Mouse (Mus musculus) embryonic facial prominence, embryonic 13.5 days (tissue): ENCODE results near the gene Thbs2. TPM values are rescaled to one million over a fixed set of nuclear protein-coding genes. Genes with fewer than 3 reads are reported as not detected.

ENCODE experiments used
- ATAC-seq: fragments of 200-750 bp; cut with Nextera tagmentation; 2 replicates; pipeline ENCODE4 v1.8.0; 2017; ENCODE audit warnings: low read depth; ENCODE audit not compliant: insufficient number of reproducible peaks, insufficient read depth, low FRiP score, low TSS enrichment
- H3K27ac ChIP-seq: fragments of 300-500 bp; sonication (generic); 2 replicates; pipeline ENCODE4 v1.5.1; 2015; ENCODE audit warnings: moderate library complexity, mild to moderate bottlenecking, inconsistent platforms
- H3K27me3 ChIP-seq: fragments of 300-500 bp; sonication (generic); 2 replicates; pipeline ENCODE4 v1.6.1; 2015; ENCODE audit warnings: mild to moderate bottlenecking, inconsistent platforms
- H3K36me3 ChIP-seq: fragments of 300-500 bp; sonication (generic); 2 replicates; pipeline ENCODE4 v1.6.1; 2015; ENCODE audit warnings: mild to moderate bottlenecking, inconsistent platforms
- H3K4me1 ChIP-seq: fragments of 300-500 bp; sonication (generic); 2 replicates; pipeline ENCODE4 v1.6.1; 2015; ENCODE audit warnings: inconsistent platforms
- H3K4me2 ChIP-seq: fragments of 300-500 bp; sonication (generic); 2 replicates; pipeline ENCODE4 v1.6.1; 2015; ENCODE audit warnings: moderate library complexity, mild to moderate bottlenecking, inconsistent platforms
- H3K4me3 ChIP-seq: fragments of 300-500 bp; sonication (generic); 2 replicates; pipeline ENCODE4 v1.5.1; 2015; ENCODE audit warnings: mild to moderate bottlenecking, inconsistent platforms
- H3K9ac ChIP-seq: fragments of 300-500 bp; sonication (generic); 2 replicates; pipeline ENCODE4 v1.6.1; 2015; ENCODE audit warnings: mild to moderate bottlenecking, inconsistent platforms
- H3K9me3 ChIP-seq: fragments of 300-500 bp; sonication (generic); 2 replicates; pipeline ENCODE4 v1.6.1; 2016; ENCODE audit warnings: inconsistent platforms
- WGBS: fragments of 180-500 bp; shearing (Covaris S2); methylation state at CpG from one replicate; pipeline ENCODE4 v1.1.7; 2015; ENCODE audit warnings: mixed read lengths; 5-methylcytosine and 5-hydroxymethylcytosine counted together
- polyA plus RNA-seq: library from polyadenylated mRNA; unstranded; fragments of >200 nt; fragmentation: Nextera tagmentation; extraction: Ambion mirVana; gene quantifications from 2 replicates; pipeline ENCODE4 v1.2.1, GENCODE M21; 2015

Gene Thbs2
- polyA plus RNA-seq, 1 experiment from 2014 or later: 21.7 TPM

GRCm38 (mm10) chr17:14696281-14696795, 2.3 kb upstream of the Thbs2 start:
- no peaks in the 10 kb centered on the region for H3K36me3 ChIP-seq
- no peak overlapping the region for H3K4me2 ChIP-seq
- H3K4me1 ChIP-seq: peaks cover 35% of the 10 kb centered on the region
- no peak for ATAC-seq
- no peak overlapping the region for H3K9ac ChIP-seq
- no peak overlapping the region for H3K4me3 ChIP-seq
- H3K9me3 ChIP-seq: no peaks in the 10 kb centered on the region
- no peaks in the 10 kb centered on the region for H3K27me3 ChIP-seq
- WGBS: 89% methylated on average over 6 of the region's 6 CpGs
- no peak overlapping the region for H3K27ac ChIP-seq

GRCm38 (mm10) chr17:14693048-14693993, 714 bp downstream of the Thbs2 start:
- Histone ChIP-seq H3K27me3 (no peaks in the 10 kb centered on the region), H3K4me3 (peak overlapping the region; percentile 46), H3K4me1 (peaks cover 33% of the 10 kb centered on the region), H3K36me3 (peaks cover 18% of the 10 kb centered on the region), H3K27ac (peak overlapping the region; percentile 78), H3K9ac (peak overlapping the region; percentile 66), H3K4me2 (peak overlapping the region; percentile 62), H3K9me3 (no peaks in the 10 kb centered on the region)
- no peak for ATAC-seq
- 6% methylated on average over 9 of the region's 9 CpGs for WGBS

GRCm38 (mm10) chr17:14691901-14692300, 2.1 kb downstream of the Thbs2 start:
- Histone ChIP-seq H3K36me3 (peaks cover 25% of the 10 kb centered on the region), H3K9ac (0 out of 2 replicates have a peak overlapping the region, but pooled peaks have one; percentile 40), H3K9me3 (no peaks in the 10 kb centered on the region), H3K4me2 (peak overlapping the region; percentile 62), H3K27ac (peak overlapping the region; percentile 74), H3K4me3 (peak overlapping the region; percentile 46), H3K27me3 (no peaks in the 10 kb centered on the region), H3K4me1 (peaks cover 33% of the 10 kb centered on the region)
- ATAC-seq: no peak
- 60% methylated on average over 6 of the region's 6 CpGs for WGBS

DNA sequence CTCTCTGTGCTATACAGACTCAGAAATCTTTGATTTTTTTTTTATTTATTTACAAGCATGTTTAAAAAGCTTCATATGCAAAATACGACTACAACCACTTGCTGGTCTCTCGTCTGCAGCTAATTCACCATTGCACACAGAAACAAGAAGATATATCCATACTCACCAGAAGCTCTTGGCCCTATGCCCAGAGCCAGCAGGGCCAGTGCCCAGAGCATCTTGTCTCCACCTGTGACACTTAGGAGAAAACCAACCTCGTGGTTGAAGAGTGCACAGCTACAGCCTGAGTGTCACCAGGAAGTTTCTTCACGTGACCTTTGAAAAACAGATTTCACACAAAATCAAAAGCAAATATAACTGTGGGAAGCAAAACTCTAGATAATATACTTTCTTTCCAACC, 2.8 kb downstream of the Thbs2 start:
- H3K4me2 ChIP-seq: peak overlapping the region; percentile 62
- no peaks in the 10 kb centered on the region for H3K27me3 ChIP-seq
- H3K9ac ChIP-seq: 0 out of 2 replicates have a peak overlapping the region, but pooled peaks have one; percentile 40
- no peaks in the 10 kb centered on the region for H3K9me3 ChIP-seq
- peak overlapping the region; percentile 46; the same call in 1 of the 2 replicates for H3K4me3 ChIP-seq
- peaks cover 25% of the 10 kb centered on the region for H3K36me3 ChIP-seq
- 43% methylated on average over 4 of the region's 4 CpGs for WGBS
- H3K4me1 ChIP-seq: peaks cover 33% of the 10 kb centered on the region
- peak overlapping the region; percentile 74 for H3K27ac ChIP-seq
- no peak for ATAC-seq

DNA sequence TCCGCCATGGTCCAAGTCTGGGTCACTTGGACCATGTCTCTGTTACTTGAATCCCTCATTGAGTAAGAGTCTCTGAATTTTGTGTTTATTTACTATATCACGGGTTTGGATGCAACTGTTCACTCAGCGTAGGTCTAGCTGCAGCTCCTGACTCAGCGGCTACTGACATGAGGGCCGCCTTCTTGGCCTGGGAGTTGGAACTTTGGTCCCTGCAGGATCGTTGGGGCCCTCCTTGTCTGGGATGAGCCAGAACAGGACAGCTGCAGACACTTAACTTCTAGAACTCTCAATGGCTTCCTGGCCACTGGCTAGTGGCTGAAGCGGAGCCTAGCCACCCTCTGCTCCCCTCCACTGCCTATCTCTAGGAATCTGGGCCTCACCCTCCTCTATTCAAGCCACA, 11.2 kb downstream of the Thbs2 start:
- Histone ChIP-seq H3K27me3 (0 out of 2 replicates have a peak, but pooled peaks cover 4% of the 10 kb centered on the region), H3K4me1 (no peaks in the 10 kb centered on the region), H3K9ac (no peak overlapping the region), H3K27ac (no peak overlapping the region), H3K36me3 (peaks cover 59% of the 10 kb centered on the region), H3K4me3 (no peak overlapping the region), H3K9me3 (no peaks in the 10 kb centered on the region), H3K4me2 (no peak overlapping the region)
- WGBS: 93% methylated on average over 7 of the region's 7 CpGs
- ATAC-seq: no peak

DNA sequence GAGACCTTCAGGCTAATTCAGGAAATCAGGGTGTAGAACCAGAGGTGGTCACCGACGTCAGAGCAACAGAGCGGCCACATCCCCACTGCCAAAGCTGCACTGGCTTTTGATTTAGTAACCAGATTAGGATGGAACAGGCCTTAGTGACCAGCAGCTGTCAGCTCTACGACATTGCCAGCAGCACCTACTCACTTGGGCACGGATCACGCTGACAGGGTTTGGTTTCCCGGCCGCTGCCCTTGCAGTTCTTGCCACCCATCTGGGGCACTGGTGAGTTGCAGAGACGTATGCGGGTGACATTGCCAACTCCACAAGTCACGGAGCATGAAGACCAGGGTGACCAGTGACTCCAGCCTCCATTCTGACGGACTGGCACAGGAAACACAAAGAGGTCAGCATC, 13.0 kb downstream of the Thbs2 start:
- Histone ChIP-seq H3K4me2 (no peak overlapping the region), H3K4me1 (0 out of 2 replicates have a peak, but pooled peaks cover under 1% of the 10 kb centered on the region), H3K4me3 (no peak overlapping the region), H3K27ac (no peak overlapping the region), H3K27me3 (0 out of 2 replicates have a peak, but pooled peaks cover 4% of the 10 kb centered on the region), H3K36me3 (peaks cover 68% of the 10 kb centered on the region), H3K9ac (no peak overlapping the region), H3K9me3 (no peaks in the 10 kb centered on the region)
- no peak for ATAC-seq
- WGBS: 84% methylated on average over 12 of the region's 12 CpGs

- WGBS: 75% methylated on average over 8 of the region's 8 CpGs
- Histone ChIP-seq H3K36me3 (peaks cover 64% of the 10 kb centered on the region), H3K4me2 (no peak overlapping the region), H3K4me3 (no peak overlapping the region), H3K4me1 (peaks cover 6% of the 10 kb centered on the region; the same call in 1 of the 2 replicates), H3K9ac (no peak overlapping the region), H3K27ac (no peak overlapping the region), H3K27me3 (0 out of 2 replicates have a peak, but pooled peaks cover 4% of the 10 kb centered on the region), H3K9me3 (no peaks in the 10 kb centered on the region)
- ATAC-seq: no peak
Observed at GRCm38 (mm10) chr17:14677198-14677597, 16.8 kb downstream of the Thbs2 start.

GRCm38 (mm10) chr17:14675517-14675916, 18.5 kb downstream of the Thbs2 start:
- no peak overlapping the region for H3K4me2 ChIP-seq
- peaks cover 67% of the 10 kb centered on the region for H3K36me3 ChIP-seq
- no peak overlapping the region for H3K27ac ChIP-seq
- 67% methylated on average over 2 of the region's 2 CpGs for WGBS
- 0 out of 2 replicates have a peak, but pooled peaks cover 4% of the 10 kb centered on the region for H3K27me3 ChIP-seq
- no peak overlapping the region for H3K4me3 ChIP-seq
- 0 out of 2 replicates have a peak, but pooled peaks have one; percentile 64 for ATAC-seq
- peaks cover 6% of the 10 kb centered on the region; the same call in 1 of the 2 replicates for H3K4me1 ChIP-seq
- H3K9ac ChIP-seq: no peak overlapping the region
- no peaks in the 10 kb centered on the region for H3K9me3 ChIP-seq

DNA sequence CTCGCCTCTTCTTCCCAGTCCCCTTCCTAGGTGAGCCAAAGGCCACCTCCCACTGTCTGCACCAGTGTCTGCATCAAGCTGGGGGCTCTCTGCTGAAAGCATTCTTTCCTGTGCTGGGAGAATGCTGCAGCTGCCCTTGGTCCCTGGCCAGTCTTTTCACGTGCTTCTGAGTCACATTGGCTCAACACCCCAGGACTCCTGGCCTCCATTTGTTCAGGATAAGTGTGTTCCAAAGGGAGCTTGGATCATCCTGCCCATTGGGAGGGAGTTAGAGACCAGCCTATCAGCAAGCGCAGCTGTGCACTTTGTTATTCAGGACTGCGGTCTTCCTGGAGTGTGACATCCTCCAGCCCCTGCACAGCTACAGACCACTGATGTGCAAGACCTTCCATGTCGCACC, 21.6 kb downstream of the Thbs2 start:
- peaks cover 67% of the 10 kb centered on the region for H3K36me3 ChIP-seq
- H3K4me1 ChIP-seq: peaks cover 6% of the 10 kb centered on the region; the same call in 1 of the 2 replicates
- 57% methylated on average over 5 of the region's 5 CpGs for WGBS
- ATAC-seq: no peak
- H3K9me3 ChIP-seq: no peaks in the 10 kb centered on the region
- no peak overlapping the region for H3K4me2 ChIP-seq
- no peak overlapping the region for H3K4me3 ChIP-seq
- H3K27me3 ChIP-seq: no peaks in the 10 kb centered on the region
- H3K27ac ChIP-seq: no peak overlapping the region
- no peak overlapping the region for H3K9ac ChIP-seq

DNA sequence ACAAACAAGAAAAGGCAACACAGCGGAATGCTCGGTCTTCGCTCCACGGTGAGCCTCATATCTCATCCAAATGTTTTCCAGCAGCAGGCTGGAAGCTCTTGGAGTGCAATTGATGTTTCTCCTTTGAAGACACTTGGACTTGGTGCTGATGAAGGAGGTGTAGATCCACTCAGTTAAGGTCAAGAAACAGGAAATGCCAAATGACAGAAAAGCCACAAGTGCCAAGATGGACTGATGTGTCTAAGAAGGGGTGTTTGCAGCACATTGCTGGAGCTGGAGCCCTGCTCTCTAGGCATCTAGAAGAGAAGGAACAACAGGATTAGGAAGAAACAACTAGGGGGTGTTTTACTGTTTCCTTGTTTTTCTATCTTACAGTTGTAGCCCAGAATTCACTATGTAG, 26.8 kb downstream of the Thbs2 start:
- no peak overlapping the region for H3K4me3 ChIP-seq
- H3K9me3 ChIP-seq: no peaks in the 10 kb centered on the region
- H3K27me3 ChIP-seq: no peaks in the 10 kb centered on the region
- no peak overlapping the region for H3K4me2 ChIP-seq
- H3K36me3 ChIP-seq: peaks cover 39% of the 10 kb centered on the region
- H3K4me1 ChIP-seq: no peaks in the 10 kb centered on the region
- 67% methylated on average over 4 of the region's 4 CpGs for WGBS
- H3K27ac ChIP-seq: no peak overlapping the region
- no peak overlapping the region for H3K9ac ChIP-seq
- no peak for ATAC-seq

GRCm38 (mm10) chr17:14666451-14666850, 27.6 kb downstream of the Thbs2 start:
- no peak overlapping the region for H3K9ac ChIP-seq
- peaks cover 32% of the 10 kb centered on the region for H3K36me3 ChIP-seq
- no peak for ATAC-seq
- 71% methylated on average over 2 of the region's 2 CpGs for WGBS
- H3K4me3 ChIP-seq: no peak overlapping the region
- H3K27me3 ChIP-seq: no peaks in the 10 kb centered on the region
- H3K4me2 ChIP-seq: no peak overlapping the region
- no peaks in the 10 kb centered on the region for H3K9me3 ChIP-seq
- no peak overlapping the region for H3K27ac ChIP-seq
- no peaks in the 10 kb centered on the region for H3K4me1 ChIP-seq
